Mouse (Mus musculus): ENCODE measurements around the gene Add3. TPM values are rescaled to one million over a fixed set of nuclear protein-coding genes. Genes with fewer than 3 reads are reported as not detected.

Gene Add3
- total RNA-seq, 2 experiments from 2014 or later: 93.4 to 93.5 TPM

- DNase-seq: no peak
- intact Hi-C loops (cut with DNase I): no loop called here
Observed at GRCm38 (mm10) chr19:53188724-53189220, 48.5 kb downstream of the Add3 start.

- no peak for DNase-seq
- intact Hi-C loops (cut with DNase I): no loop called here
Observed at GRCm38 (mm10) chr19:53189736-53190135, 49.5 kb downstream of the Add3 start.

- intact Hi-C loops (cut with DNase I): no loop called here
- DNase-seq: no peak
Observed at GRCm38 (mm10) chr19:53190232-53190631, 50.0 kb downstream of the Add3 start.

GRCm38 (mm10) chr19:53191867-53192487 lies 51.7 kb downstream of the Add3 start:
- intact Hi-C loops (cut with DNase I): no loop called here
- DNase-seq: no peak

GRCm38 (mm10) chr19:53193190-53193589 lies 52.9 kb downstream of the Add3 start:
- intact Hi-C loops (cut with DNase I): no loop called here
- DNase-seq: no peak

DNA sequence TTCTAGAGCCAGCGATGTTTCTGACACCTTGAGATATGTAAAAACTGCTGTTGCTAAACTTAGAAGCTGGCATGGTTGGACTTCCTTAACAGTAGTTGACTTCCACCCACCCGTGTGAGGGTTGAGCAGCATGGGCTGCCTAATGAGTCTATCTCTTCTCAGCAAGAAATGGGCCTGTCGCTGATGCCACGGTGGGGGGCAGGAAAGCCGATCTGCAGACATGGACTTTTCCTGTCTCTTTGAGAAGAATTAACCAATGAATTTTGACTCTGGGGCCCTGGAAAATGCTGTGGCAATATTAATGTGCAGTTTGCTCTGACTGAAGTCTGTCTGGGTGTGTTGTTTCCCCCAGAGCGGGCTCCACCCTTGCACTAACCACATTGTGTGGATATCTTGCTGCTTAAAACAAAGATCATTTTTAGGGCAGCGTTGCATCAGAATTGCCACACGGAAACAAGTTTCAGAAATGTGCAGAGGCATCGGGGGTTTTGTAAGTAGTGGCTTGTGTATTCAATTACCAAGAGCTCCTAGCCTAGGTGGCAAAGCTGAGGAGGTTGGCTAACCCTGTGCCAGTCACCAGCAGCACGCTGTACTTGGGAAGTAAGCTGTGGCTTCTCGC lies 53.8 kb downstream of the Add3 start:
- intact Hi-C loops (cut with DNase I): no loop called here
- DNase-seq: no peak

- no peak for DNase-seq
- intact Hi-C loops (cut with DNase I): no loop called here
Observed at GRCm38 (mm10) chr19:53194751-53195520, 54.7 kb downstream of the Add3 start.

DNA sequence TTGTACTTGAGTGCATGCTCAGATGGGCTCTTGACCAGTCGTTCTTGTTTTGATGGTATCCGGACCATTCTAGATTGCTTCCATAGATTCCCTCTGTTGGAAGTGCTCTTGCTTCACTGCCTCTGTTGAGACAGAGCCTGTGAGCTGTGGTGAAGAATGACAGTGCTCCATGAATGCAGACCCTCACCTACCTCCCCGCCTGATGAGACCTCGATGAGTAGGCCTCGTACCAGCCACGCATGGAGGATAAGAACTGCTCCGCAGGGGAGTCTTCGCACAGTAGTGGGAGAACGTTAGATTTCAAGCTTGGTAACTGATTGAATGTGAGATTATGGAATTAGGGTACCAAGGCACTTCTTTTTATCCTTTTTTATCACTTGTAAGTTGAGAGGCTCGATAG lies 56.7 kb downstream of the Add3 start:
- DNase-seq: no peak
- intact Hi-C loops (cut with DNase I): no loop called here

DNA sequence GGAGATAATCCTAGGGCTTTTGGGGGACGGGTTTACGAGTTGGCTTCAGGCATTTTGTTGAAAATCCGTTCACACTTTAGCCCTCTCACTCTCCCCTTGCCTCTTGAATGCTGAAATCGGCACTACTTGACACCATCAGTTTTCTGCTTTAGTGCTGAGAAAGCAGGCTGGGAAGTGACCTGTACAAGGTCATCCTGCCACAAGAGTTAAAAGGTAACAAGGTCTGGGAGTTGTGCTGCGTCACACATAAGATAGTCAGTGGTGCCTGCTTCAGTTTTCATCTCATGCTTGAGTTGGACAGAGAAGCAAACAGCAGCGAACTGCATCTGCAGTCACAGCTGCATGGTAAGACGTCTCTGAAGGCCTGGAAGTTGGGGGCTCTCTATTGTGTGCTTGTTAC lies 57.5 kb downstream of the Add3 start:
- intact Hi-C loops (cut with DNase I): no loop called here
- DNase-seq: no peak

DNA sequence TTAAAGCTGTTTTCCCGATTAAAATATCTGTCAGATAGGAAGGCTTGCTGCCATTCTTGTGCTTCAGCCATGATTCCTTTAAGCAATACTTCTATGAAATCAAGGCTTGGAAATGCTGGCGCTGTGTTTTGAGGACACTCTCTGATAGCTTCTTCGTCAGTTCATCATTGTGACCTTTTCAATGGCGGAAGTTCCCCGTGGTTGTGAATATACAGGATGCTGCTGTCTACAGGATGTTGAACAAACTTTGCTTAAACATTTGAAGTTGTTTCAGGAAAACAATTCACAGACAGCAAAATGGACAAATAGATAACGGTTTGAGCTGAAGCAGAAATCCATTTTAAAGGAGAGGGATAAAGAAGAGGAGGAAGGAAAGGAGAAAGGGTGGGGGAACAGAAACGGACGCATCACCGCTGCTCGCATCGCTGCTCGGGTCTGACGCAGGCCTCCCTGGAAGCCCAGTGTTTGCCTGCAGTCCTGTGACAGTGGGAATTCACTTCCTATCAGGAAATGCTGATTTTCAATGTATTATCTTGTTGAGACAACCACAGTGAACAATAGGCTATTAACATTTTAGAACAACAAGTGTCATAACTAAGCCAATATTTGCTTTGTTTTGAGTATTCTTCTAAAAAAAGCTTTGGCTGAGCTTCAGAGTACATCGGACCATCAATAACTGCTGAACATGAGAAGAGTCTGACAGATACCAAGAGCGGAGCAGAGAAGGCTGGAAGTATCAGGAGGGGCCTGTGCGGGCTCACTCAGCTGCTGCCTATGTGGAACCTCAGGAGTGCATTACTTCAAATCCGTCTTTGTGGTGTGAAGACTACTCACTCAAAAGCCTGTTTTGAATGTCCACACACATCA lies 58.7 kb downstream of the Add3 start:
- intact Hi-C loops (cut with DNase I): no loop called here
- DNase-seq: no peak

- intact Hi-C loops (cut with DNase I): loop anchor here (10.0 kb wide), 1 partner anchor 185 kb away; no protein-coding TSS in a partner anchor
- DNase-seq: no peak
Observed at GRCm38 (mm10) chr19:53199711-53200110, 59.5 kb downstream of the Add3 start.

GRCm38 (mm10) chr19:53202116-53202515 lies 61.9 kb downstream of the Add3 start:
- intact Hi-C loops (cut with DNase I): loop anchor here (10.0 kb wide), 1 partner anchor 187 kb away; no protein-coding TSS in a partner anchor
- DNase-seq: no peak

DNA sequence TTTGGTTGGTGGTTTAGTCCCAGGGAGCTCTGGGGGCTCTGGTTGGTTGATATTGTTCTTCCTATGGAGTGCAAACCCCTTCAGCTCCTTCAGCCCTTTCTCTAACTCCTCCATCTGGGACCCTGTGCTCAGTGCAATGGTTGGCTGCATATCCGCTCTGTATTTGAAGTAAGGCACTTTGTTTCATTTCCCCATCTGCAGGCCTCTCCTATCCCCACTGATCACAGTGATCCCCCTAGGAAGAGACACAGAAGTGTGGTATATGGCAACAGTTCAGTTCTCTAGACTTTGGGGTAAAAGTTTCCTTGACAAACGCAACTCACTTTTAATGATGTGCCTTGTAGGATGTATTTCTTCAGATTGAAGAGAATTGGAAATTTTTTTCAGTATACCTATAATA lies 66.7 kb downstream of the Add3 start:
- intact Hi-C loops (cut with DNase I): loop anchor here (10.0 kb wide), 1 partner anchor 192 kb away; no protein-coding TSS in a partner anchor
- no peak for DNase-seq

DNA sequence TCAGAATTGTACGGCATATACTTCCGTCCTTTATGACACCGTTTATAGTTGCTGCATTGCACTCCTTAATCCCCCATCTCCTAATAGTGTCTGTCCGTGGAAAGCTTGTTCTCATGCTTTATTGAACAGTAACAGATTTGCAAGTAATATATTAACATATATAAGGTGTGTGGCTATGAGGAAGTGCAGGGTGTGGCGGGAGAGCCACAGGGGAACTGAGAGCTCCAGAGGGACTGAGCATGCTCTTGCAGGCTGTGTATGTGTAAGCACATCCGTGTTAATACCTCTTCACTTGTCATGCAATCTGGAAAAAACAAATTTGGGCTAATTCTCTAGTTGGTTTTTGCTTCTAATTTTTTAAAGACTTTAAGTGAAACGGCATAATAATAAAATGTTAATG lies 68.6 kb downstream of the Add3 start:
- intact Hi-C loops (cut with DNase I): loop anchor here (10.0 kb wide), 1 partner anchor 194 kb away; no protein-coding TSS in a partner anchor
- no peak for DNase-seq

DNA sequence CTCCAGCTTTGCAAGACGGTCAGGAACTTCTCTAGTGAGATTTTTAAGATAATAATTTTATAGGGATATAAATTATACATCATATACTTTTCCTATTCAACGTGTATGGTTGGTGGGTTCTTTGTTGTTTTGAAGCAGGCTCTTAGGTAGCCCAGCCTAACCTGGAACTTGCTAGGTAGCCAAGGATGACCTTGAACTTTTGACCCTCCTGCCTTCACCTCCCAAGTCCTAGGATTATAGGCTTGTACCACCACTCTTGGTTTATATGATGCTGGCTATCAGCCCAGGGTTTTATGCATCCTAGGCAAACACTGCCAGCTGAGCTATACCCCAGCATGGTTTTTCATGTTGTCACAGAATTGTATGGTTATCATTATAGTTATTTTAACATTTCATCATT lies 70.0 kb downstream of the Add3 start:
- intact Hi-C loops (cut with DNase I): no loop called here

GRCm38 (mm10) chr19:53215352-53215751 lies 75.1 kb downstream of the Add3 start:
- intact Hi-C loops (cut with DNase I): no loop called here
- DNase-seq: no peak

More for the DNA sequence above, 70.0 kb downstream of the Add3 start:
- no peak for DNase-seq

DNA sequence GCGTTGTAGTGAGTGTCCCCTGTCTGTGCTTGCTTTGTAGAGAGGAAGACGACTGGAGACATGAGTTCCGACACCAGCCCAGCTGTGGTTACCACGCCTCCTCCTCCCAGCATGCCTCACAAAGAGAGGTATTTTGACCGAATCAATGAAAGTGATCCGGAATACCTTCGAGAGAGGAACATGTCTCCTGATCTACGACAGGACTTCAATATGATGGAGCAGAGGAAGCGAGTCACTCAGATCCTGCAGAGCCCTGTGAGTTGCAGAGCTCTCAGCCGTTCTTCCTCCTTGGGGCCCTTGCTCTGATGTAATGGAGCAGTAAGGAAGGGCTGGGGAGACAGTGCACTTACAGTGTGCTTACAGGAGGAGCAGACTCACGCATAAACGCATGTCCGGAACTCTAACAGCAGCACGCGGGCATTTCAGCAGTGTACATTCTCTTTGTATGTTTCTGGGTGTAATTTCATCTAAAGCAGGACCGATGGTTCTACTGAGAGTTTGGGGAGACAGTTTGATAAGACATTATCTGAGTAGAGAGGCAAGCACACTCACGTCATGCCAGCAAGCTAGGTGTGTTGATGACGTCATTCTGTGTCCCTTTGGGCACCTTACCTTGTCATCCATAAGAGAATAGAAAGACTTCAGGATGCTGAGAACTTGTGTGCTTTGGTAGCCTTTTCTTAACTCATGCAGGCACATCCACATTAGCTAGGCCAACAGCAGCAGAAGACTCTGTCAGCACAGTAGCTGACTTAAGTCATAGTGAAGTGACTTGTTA lies 76.7 kb downstream of the Add3 start:
- intact Hi-C loops (cut with DNase I): no loop called here
- DNase-seq: no peak

GRCm38 (mm10) chr19:53217837-53218236 lies 77.6 kb downstream of the Add3 start:
- DNase-seq: no peak
- intact Hi-C loops (cut with DNase I): no loop called here

GRCm38 (mm10) chr19:53219305-53219704 lies 79.1 kb downstream of the Add3 start:
- DNase-seq: no peak
- intact Hi-C loops (cut with DNase I): no loop called here

GRCm38 (mm10) chr19:53221186-53221585 lies 80.9 kb downstream of the Add3 start:
- no peak for DNase-seq
- intact Hi-C loops (cut with DNase I): no loop called here

Data from left cerebral cortex, postnatal 4 days (tissue).